Mouse (Mus musculus): Measurements from ENCODE around the gene Map3k5.
"Not testable (repeated sequence)": the region's sequence is repeated elsewhere in the genome, so short reads cannot be mapped to it uniquely, and the experiment has no call there.

Gene Map3k5

GRCm38 (mm10) chr10:19966597-19966996 lies 32.3 kb downstream of the Map3k5 start:
- no peak for DNase-seq (ENCODE audit: low spot score)

GRCm38 (mm10) chr10:19968445-19968844 lies 34.2 kb downstream of the Map3k5 start:
- no peak for DNase-seq (ENCODE audit: low spot score)

- no peak for DNase-seq (ENCODE audit: low spot score)
Observed at GRCm38 (mm10) chr10:19969831-19970460, 35.7 kb downstream of the Map3k5 start.

- DNase-seq (ENCODE audit: low spot score) = not testable (repeated sequence)
Observed at GRCm38 (mm10) chr10:19971491-19971890, 37.2 kb downstream of the Map3k5 start.

GRCm38 (mm10) chr10:19973321-19974108 lies 39.2 kb downstream of the Map3k5 start:
- no peak for DNase-seq (ENCODE audit: low spot score)

GRCm38 (mm10) chr10:19977557-19977956 lies 43.3 kb downstream of the Map3k5 start:
- DNase-seq (ENCODE audit: low spot score) = no peak

- no peak for DNase-seq (ENCODE audit: low spot score)
Observed at GRCm38 (mm10) chr10:19978662-19979199, 44.5 kb downstream of the Map3k5 start.

GRCm38 (mm10) chr10:19987736-19988135 lies 53.5 kb downstream of the Map3k5 start:
- DNase-seq (ENCODE audit: low spot score) = no peak

GRCm38 (mm10) chr10:19989986-19990385 lies 55.7 kb downstream of the Map3k5 start:
- DNase-seq (ENCODE audit: low spot score) = no peak

- DNase-seq (ENCODE audit: low spot score) = no peak
Observed at GRCm38 (mm10) chr10:19990638-19991037, 56.4 kb downstream of the Map3k5 start.

GRCm38 (mm10) chr10:19991237-19991865 lies 57.1 kb downstream of the Map3k5 start:
- no peak for DNase-seq (ENCODE audit: low spot score)

- DNase-seq (ENCODE audit: low spot score) = no peak
Observed at GRCm38 (mm10) chr10:19991866-19992252, 57.6 kb downstream of the Map3k5 start.

GRCm38 (mm10) chr10:19994469-19995450 lies 60.5 kb downstream of the Map3k5 start:
- no peak for DNase-seq (ENCODE audit: low spot score)

GRCm38 (mm10) chr10:19996151-19996550 lies 61.9 kb downstream of the Map3k5 start:
- no peak for DNase-seq (ENCODE audit: low spot score)

GRCm38 (mm10) chr10:19999703-20000407 lies 65.6 kb downstream of the Map3k5 start:
- DNase-seq (ENCODE audit: low spot score) = no peak

GRCm38 (mm10) chr10:20000408-20000770 lies 66.1 kb downstream of the Map3k5 start:
- DNase-seq (ENCODE audit: low spot score) = no peak

- no peak for DNase-seq (ENCODE audit: low spot score)
Observed at GRCm38 (mm10) chr10:20001990-20002389, 67.7 kb downstream of the Map3k5 start.

- no peak for DNase-seq (ENCODE audit: low spot score)
Observed at GRCm38 (mm10) chr10:20003006-20003405, 68.7 kb downstream of the Map3k5 start.

- DNase-seq (ENCODE audit: low spot score) = no peak
Observed at GRCm38 (mm10) chr10:20004786-20005185, 70.5 kb downstream of the Map3k5 start.

GRCm38 (mm10) chr10:20005491-20005952 lies 71.2 kb downstream of the Map3k5 start:
- DNase-seq (ENCODE audit: low spot score) = no peak

All from layer of hippocampus, adult 11-12 months (tissue).